23 mouse cellular contexts compared by ENCODE assay signal in the genomic region with DNA sequence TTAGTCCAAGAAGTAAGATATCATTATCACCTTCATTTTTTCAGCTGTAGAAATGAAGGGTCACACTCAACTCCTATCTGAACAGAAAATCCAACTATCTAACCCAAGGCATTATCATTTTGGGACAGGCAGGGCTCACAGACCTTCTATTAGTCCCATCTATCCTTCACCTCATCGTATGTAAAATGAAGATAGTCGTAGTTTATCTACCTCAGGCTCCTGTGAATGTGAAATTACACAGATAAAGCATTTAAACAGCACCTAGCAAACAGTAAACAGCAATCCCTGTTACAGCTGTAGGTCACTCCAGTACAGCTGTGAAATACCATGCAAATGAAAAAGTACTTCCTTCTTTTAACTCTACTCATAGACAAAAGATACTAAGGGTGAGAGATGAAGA. TPM values are rescaled to one million over a fixed set of nuclear protein-coding genes. Genes with fewer than 3 reads are reported as not detected.
DNase-seq lines count a peak whose midpoint lies in the region; ATAC-seq and TF ChIP-seq lines count a peak whose summit lies in the region.
"Had no signal": no experiment of that assay in that cellular context is flagged by ENCODE, and none has a peak within 500 bp of the region (broad histone marks: within the 10 kb centered on the region; RNA-seq: fewer than 3 reads in every experiment).

No protein-coding gene starts in this region.

- no peak overlapping the region for H3K9ac ChIP-seq in heart, embryonic 15.5 days
- no peak overlapping the region for H3K9ac ChIP-seq in liver, postnatal 0 days (replicated peaks)
- H3K9ac ChIP-seq: embryonic facial prominence, embryonic 15.5 days; heart, embryonic 12.5 days; hindbrain, embryonic 13.5 days; limb, embryonic 13.5 days; lung, embryonic 14.5 days; stomach, embryonic 15.5 days had no signal

- H3K4me3 ChIP-seq in erythroblast, embryonic 14.5 days (replicated peaks), result peak overlapping the region; percentile 20
- no peak overlapping the region for H3K4me3 ChIP-seq in heart, embryonic 15.5 days
- H3K4me3 ChIP-seq in liver, postnatal 0 days (ENCODE audit: low read depth, low read length), result no peak overlapping the region
- H3K4me3 ChIP-seq: embryonic facial prominence, embryonic 15.5 days; forebrain, embryonic 10.5 days; heart, embryonic 12.5 days; hindbrain, embryonic 13.5 days; limb, embryonic 13.5 days; midbrain, embryonic 10.5 days; myocyte; stomach, embryonic 15.5 days had no signal

- H3K9me3 ChIP-seq in erythroblast, embryonic 14.5 days (ENCODE audit: control insufficient read depth, low read length), result no peaks in the 10 kb centered on the region
- no peaks in the 10 kb centered on the region for H3K9me3 ChIP-seq in heart, embryonic 15.5 days (replicated peaks)
- no peaks in the 10 kb centered on the region for H3K9me3 ChIP-seq in liver, postnatal 0 days (ENCODE audit: low read length)
- H3K9me3 ChIP-seq: embryonic facial prominence, embryonic 15.5 days; forebrain, embryonic 10.5 days; heart, embryonic 12.5 days; hindbrain, embryonic 13.5 days; limb, embryonic 13.5 days; midbrain, embryonic 10.5 days; stomach, embryonic 15.5 days had no signal

- 62% methylated on average over 2 of the region's 2 CpGs for WGBS in heart, embryonic 15.5 days
- 64% methylated on average over 2 of the region's 2 CpGs for WGBS in liver, postnatal 0 days (ENCODE audit: insufficient replicate concordance)

- H3K36me3 ChIP-seq in erythroblast, embryonic 14.5 days (ENCODE audit: control insufficient read depth), result peaks cover 58% of the 10 kb centered on the region
- H3K36me3 ChIP-seq in heart, embryonic 15.5 days, result no peaks in the 10 kb centered on the region
- H3K36me3 ChIP-seq in liver, postnatal 0 days (replicated peaks; ENCODE audit: insufficient read depth, low read length), result peaks cover 10% of the 10 kb centered on the region; the same call in 1 of the 2 replicates

- H3K4me2 ChIP-seq in heart, embryonic 15.5 days, result no peak overlapping the region
- H3K4me2 ChIP-seq in liver, postnatal 0 days (ENCODE audit: low read depth, low read length), result peak overlapping the region; percentile 45
- H3K4me2 ChIP-seq: embryonic facial prominence, embryonic 15.5 days; heart, embryonic 12.5 days; hindbrain, embryonic 13.5 days; limb, embryonic 13.5 days; lung, embryonic 14.5 days; stomach, embryonic 15.5 days had no signal

- TF ChIP-seq EP300 in liver, postnatal 0 days (IDR thresholded peaks at IDR 0.05; ENCODE audit: low read depth), result peak; percentile 94

- no peak for TF ChIP-seq CTCF in liver, postnatal 0 days (IDR thresholded peaks at IDR 0.05; ENCODE audit: low read depth)

- peaks cover 74% of the 10 kb centered on the region for H3K4me1 ChIP-seq in erythroblast, embryonic 14.5 days (ENCODE audit: control insufficient read depth)
- peaks cover 68% of the 10 kb centered on the region for H3K4me1 ChIP-seq in heart, embryonic 15.5 days (replicated peaks)
- H3K4me1 ChIP-seq in liver, postnatal 0 days (ENCODE audit: insufficient read depth), result peaks cover 53% of the 10 kb centered on the region

- peak overlapping the region; percentile 76 for H3K27ac ChIP-seq in heart, embryonic 15.5 days
- peak overlapping the region; percentile 11 for H3K27ac ChIP-seq in liver, postnatal 0 days (ENCODE audit: low read depth)
- H3K27ac ChIP-seq: embryonic facial prominence, embryonic 15.5 days; forebrain, embryonic 10.5 days; hindbrain, embryonic 13.5 days; limb, embryonic 13.5 days; macrophage; midbrain, embryonic 10.5 days; stomach, embryonic 15.5 days had no signal

- no peak for ATAC-seq in erythroblast, adult 5-6 weeks (replicated peaks; ENCODE audit: low FRiP score, poor library complexity, severe bottlenecking)
- no peak for ATAC-seq in heart, embryonic 15.5 days (replicated peaks; ENCODE audit: insufficient number of reproducible peaks, insufficient read depth, low FRiP score, low read depth)
- ATAC-seq in liver, postnatal 0 days, result no peak
- ATAC-seq: midbrain, embryonic 16.5 days had no signal

- H3K27me3 ChIP-seq in erythroblast, embryonic 14.5 days (ENCODE audit: control insufficient read depth), result no peaks in the 10 kb centered on the region
- no peaks in the 10 kb centered on the region for H3K27me3 ChIP-seq in heart, embryonic 15.5 days
- H3K27me3 ChIP-seq in liver, postnatal 0 days (ENCODE audit: insufficient read depth, low read length), result no peaks in the 10 kb centered on the region
- H3K27me3 ChIP-seq: embryonic facial prominence, embryonic 15.5 days; heart, embryonic 12.5 days; hindbrain, embryonic 13.5 days; limb, embryonic 13.5 days; stomach, embryonic 15.5 days had no signal

- no peak for DNase-seq in heart, postnatal 4 days
- peak; percentile 60 for DNase-seq in c-Kit-positive CD71-positive TER-119-positive erythroid progenitor cells, embryonic 14.5 days (ENCODE audit: low spot score)
- DNase-seq in liver, postnatal 0 days, result no peak
- no peak for DNase-seq in thymus, postnatal 4 days
- DNase-seq: adrenal gland, postnatal 10 days; cerebellum, adult 9-10 months; kidney, adult 11 months; kidney, postnatal 4 days; lung, embryonic 14.5 days; thymus, postnatal 25 days had no signal

RNA-seq across cellular contexts. Expression of a gene that starts 5.0 kb away (rescaled TPM):
- 0.03 and 0.12 TPM in 2 replicates for polyA plus RNA-seq in erythroblast, embryonic 14.5 days (2012)
- total RNA-seq in erythroblast, adult 5-6 weeks (2015; ENCODE audit: low replicate concordance), result 69.4 and 105 TPM in 2 replicates
- 115 and 118 TPM in 2 replicates for total RNA-seq in erythroblast, adult 5-6 weeks (2017; ENCODE audit: low replicate concordance)
- 9.6 and 20.9 TPM in 2 replicates for polyA plus RNA-seq in heart, embryonic 15.5 days (2015; fragmentation: Nextera tagmentation; extraction: Ambion mirVana)
- total RNA-seq in heart, postnatal 4 days (2021), result 1 to 10 TPM; 7.1 to 7.5 TPM
- 75.4 and 81.4 TPM in 2 replicates for polyA plus RNA-seq in liver, postnatal 0 days (2015; fragmentation: Nextera tagmentation; extraction: Ambion mirVana)
- polyA plus RNA-seq: myocyte had no signal

RNA-seq across cellular contexts. Expression of a gene that starts 19.5 kb away (rescaled TPM):
- polyA plus RNA-seq in erythroblast, embryonic 14.5 days (2012), result 0.02 TPM in 2 replicates
- 6.9 TPM in 1 of 2 replicates, not detected in the other for total RNA-seq in erythroblast, adult 5-6 weeks (2015; ENCODE audit: low replicate concordance)
- not detected in 2 replicates for total RNA-seq in erythroblast, adult 5-6 weeks (2017; ENCODE audit: low replicate concordance)
- polyA plus RNA-seq in heart, embryonic 15.5 days (2015; fragmentation: Nextera tagmentation; extraction: Ambion mirVana), result 1.1 and 1.5 TPM in 2 replicates
- total RNA-seq in heart, postnatal 4 days (2021), result 1 to 10 TPM; 2.5 to 3.3 TPM
- 0.12 and 0.26 TPM in 2 replicates for polyA plus RNA-seq in liver, postnatal 0 days (2015; fragmentation: Nextera tagmentation; extraction: Ambion mirVana)
- polyA plus RNA-seq: myocyte had no signal

RNA-seq across cellular contexts. Expression of a gene that starts 39.5 kb away (rescaled TPM):
- polyA plus RNA-seq in erythroblast, embryonic 14.5 days (2012), result 5.1 and 6.7 TPM in 2 replicates
- 26.1 and 32.9 TPM in 2 replicates for total RNA-seq in erythroblast, adult 5-6 weeks (2015; ENCODE audit: low replicate concordance)
- 16.7 and 24.7 TPM in 2 replicates for total RNA-seq in erythroblast, adult 5-6 weeks (2017; ENCODE audit: low replicate concordance)
- 66.8 and 73.0 TPM in 2 replicates for polyA plus RNA-seq in heart, embryonic 15.5 days (2015; fragmentation: Nextera tagmentation; extraction: Ambion mirVana)
- total RNA-seq in heart, postnatal 4 days (2021), result 10 to 100 TPM; 50.1 to 53.5 TPM
- 16.9 and 21.1 TPM in 2 replicates for polyA plus RNA-seq in liver, postnatal 0 days (2015; fragmentation: Nextera tagmentation; extraction: Ambion mirVana)

RNA-seq across cellular contexts. Expression of a gene that starts 39.7 kb away (rescaled TPM):
- 2.2 and 2.5 TPM in 2 replicates for polyA plus RNA-seq in erythroblast, embryonic 14.5 days (2012)
- 6.3 and 9.0 TPM in 2 replicates for total RNA-seq in erythroblast, adult 5-6 weeks (2015; ENCODE audit: low replicate concordance)
- total RNA-seq in erythroblast, adult 5-6 weeks (2017; ENCODE audit: low replicate concordance), result 3.4 TPM in 1 of 2 replicates, not detected in the other
- polyA plus RNA-seq in heart, embryonic 15.5 days (2015; fragmentation: Nextera tagmentation; extraction: Ambion mirVana), result 42.0 and 45.7 TPM in 2 replicates
- total RNA-seq in heart, postnatal 4 days (2021), result 10 to 100 TPM; 22.9 to 24.5 TPM
- 18.0 and 18.6 TPM in 2 replicates for polyA plus RNA-seq in liver, postnatal 0 days (2015; fragmentation: Nextera tagmentation; extraction: Ambion mirVana)

RNA-seq across cellular contexts. Expression of a gene that starts 52.2 kb away (rescaled TPM):
- 2.3 and 2.8 TPM in 2 replicates for polyA plus RNA-seq in erythroblast, embryonic 14.5 days (2012)
- total RNA-seq in erythroblast, adult 5-6 weeks (2015; ENCODE audit: low replicate concordance), result 47.0 and 53.2 TPM in 2 replicates
- 7.7 and 15.1 TPM in 2 replicates for total RNA-seq in erythroblast, adult 5-6 weeks (2017; ENCODE audit: low replicate concordance)
- polyA plus RNA-seq in heart, embryonic 15.5 days (2015; fragmentation: Nextera tagmentation; extraction: Ambion mirVana), result 13.6 and 14.7 TPM in 2 replicates
- total RNA-seq in heart, postnatal 4 days (2021), result 10 to 100 TPM; 12.7 to 12.9 TPM
- 13.5 and 21.1 TPM in 2 replicates for polyA plus RNA-seq in liver, postnatal 0 days (2015; fragmentation: Nextera tagmentation; extraction: Ambion mirVana)
